Mouse (Mus musculus): ENCODE measurements around the gene Msln. TPM values are rescaled to one million over a fixed set of nuclear protein-coding genes. Genes with fewer than 3 reads are reported as not detected.

Msln gene
- polyA plus RNA-seq, 2 experiments from 2014 or later = not detected

- no peak for ATAC-seq
Observed at GRCm38 (mm10) chr17:25723470-25723869, 30.7 kb downstream of the Msln start.

GRCm38 (mm10) chr17:25721476-25721875 lies 32.7 kb downstream of the Msln start:
- ATAC-seq = no peak

GRCm38 (mm10) chr17:25717691-25718090 lies 36.5 kb downstream of the Msln start:
- ATAC-seq = no peak

- no peak for ATAC-seq
Observed at GRCm38 (mm10) chr17:25716711-25717637, 37.2 kb downstream of the Msln start, which contains the start of gene Gng13. TSS of gene Gng13 (plus strand) at chr17:25717171.

- ATAC-seq = no peak
Observed at GRCm38 (mm10) chr17:25716130-25716529, 38.0 kb downstream of the Msln start.

GRCm38 (mm10) chr17:25715627-25716026 lies 38.6 kb downstream of the Msln start:
- ATAC-seq = no peak

GRCm38 (mm10) chr17:25711136-25711535 lies 43.0 kb downstream of the Msln start:
- no peak for ATAC-seq

- ATAC-seq = no peak
Observed at GRCm38 (mm10) chr17:25709994-25710393, 44.2 kb downstream of the Msln start.

GRCm38 (mm10) chr17:25700863-25701496 lies 53.2 kb downstream of the Msln start:
- ATAC-seq = no peak

Other genes starting within 250 kb of the Msln start
- under 1 TPM in 1 of 2 experiments, not detected in 1; 0.25 TPM for gene Sox8, start 183.7 kb downstream of the Msln start, polyA plus RNA-seq (2017; shearing (Covaris generic))
- gene Lmf1, start 175.3 kb downstream of the Msln start, polyA plus RNA-seq (2017; shearing (Covaris generic)) = 10 to 100 TPM; 12.1 to 16.7 TPM
- gene Gng13, start 37.2 kb downstream of the Msln start, polyA plus RNA-seq (2017; shearing (Covaris generic)) = not detected
- 1 to 10 TPM; 4.0 to 6.7 TPM for gene Chtf18, start 27.0 kb downstream of the Msln start, polyA plus RNA-seq (2017; shearing (Covaris generic))
- 10 to 100 TPM in 1 of 2 experiments, 1 to 10 TPM in 1; 9.3 to 10.3 TPM for gene Rpusd1, start 26.7 kb downstream of the Msln start, polyA plus RNA-seq (2017; shearing (Covaris generic))
- gene Mslnl, start 18.3 kb downstream of the Msln start, polyA plus RNA-seq (2017; shearing (Covaris generic)) = under 1 TPM in 1 of 2 experiments, not detected in 1; 0.18 TPM
- gene Narfl, start 19.4 kb upstream of the Msln start, polyA plus RNA-seq (2017; shearing (Covaris generic)) = 10 to 100 TPM; 15.6 to 20.9 TPM
- 10 to 100 TPM; 27.2 to 30.3 TPM for gene Haghl, start 31.3 kb upstream of the Msln start, polyA plus RNA-seq (2017; shearing (Covaris generic))
- under 1 TPM in 1 of 2 experiments, not detected in 1; 0.62 TPM for gene Ccdc78, start 32.2 kb upstream of the Msln start, polyA plus RNA-seq (2017; shearing (Covaris generic))
- 100 to 1,000 TPM; 196 to 238 TPM for gene Fam173a, start 38.5 kb upstream of the Msln start, polyA plus RNA-seq (2017; shearing (Covaris generic))
- not detected for gene AC134908.4, start 41.3 kb upstream of the Msln start, polyA plus RNA-seq (2017; shearing (Covaris generic))
- gene Metrn, start 42.8 kb upstream of the Msln start, polyA plus RNA-seq (2017; shearing (Covaris generic)) = 1 to 10 TPM; 2.2 to 4.6 TPM
- gene Fbxl16, start 54.7 kb upstream of the Msln start, polyA plus RNA-seq (2017; shearing (Covaris generic)) = under 1 TPM in 1 of 2 experiments, not detected in 1; 0.16 TPM
- 10 to 100 TPM; 11.9 to 17.9 TPM for gene Wdr24, start 69.2 kb upstream of the Msln start, polyA plus RNA-seq (2017; shearing (Covaris generic))
- 10 to 100 TPM; 11.4 to 21.9 TPM for gene Jmjd8, start 74.5 kb upstream of the Msln start, polyA plus RNA-seq (2017; shearing (Covaris generic))
- 10 to 100 TPM; 68.3 to 85.7 TPM for gene Stub1, start 79.0 kb upstream of the Msln start, polyA plus RNA-seq (2017; shearing (Covaris generic))
- 1 to 10 TPM in 1 of 2 experiments, not detected in 1; 1.1 TPM for gene Rhbdl1, start 82.9 kb upstream of the Msln start, polyA plus RNA-seq (2017; shearing (Covaris generic))
- gene Gm20683, start 87.4 kb upstream of the Msln start, polyA plus RNA-seq (2017; shearing (Covaris generic)) = 1 to 10 TPM in 1 of 2 experiments, not detected in 1; 1.1 TPM
- 10 to 100 TPM; 18.4 to 29.8 TPM for gene Rhot2, start 90.5 kb upstream of the Msln start, polyA plus RNA-seq (2017; shearing (Covaris generic))
- gene Wdr90, start 107.1 kb upstream of the Msln start, polyA plus RNA-seq (2017; shearing (Covaris generic)) = 1 to 10 TPM; 3.8 to 8.3 TPM
- 1 to 10 TPM; 2.2 to 6.9 TPM for gene Mcrip2, start 114.4 kb upstream of the Msln start, polyA plus RNA-seq (2017; shearing (Covaris generic))
- 100 to 1,000 TPM in 1 of 2 experiments, 10 to 100 TPM in 1; 88.3 to 119 TPM for gene Mettl26, start 120.7 kb upstream of the Msln start, polyA plus RNA-seq (2017; shearing (Covaris generic))
- gene Wfikkn1, start 126.5 kb upstream of the Msln start, polyA plus RNA-seq (2017; shearing (Covaris generic)) = under 1 TPM; 0.48 to 0.82 TPM
- 1 to 10 TPM; 5.1 to 5.6 TPM for gene Rab40c, start 165.3 kb upstream of the Msln start, polyA plus RNA-seq (2017; shearing (Covaris generic))
- gene Pigq, start 190.6 kb upstream of the Msln start, polyA plus RNA-seq (2017; shearing (Covaris generic)) = 10 to 100 TPM; 19.0 to 26.6 TPM
- not detected for gene Nhlrc4, start 190.6 kb upstream of the Msln start, polyA plus RNA-seq (2017; shearing (Covaris generic))
- not detected for gene A930017K11Rik, start 198.2 kb upstream of the Msln start, polyA plus RNA-seq (2017; shearing (Covaris generic))
- 1 to 10 TPM; 5.2 to 7.1 TPM for gene Capn15, start 231.4 kb upstream of the Msln start, polyA plus RNA-seq (2017; shearing (Covaris generic))